Mouse (Mus musculus) thymus, postnatal 14 days (tissue): ENCODE measurements around the gene Nrap.
"Not testable (repeated sequence)": the region's sequence is repeated elsewhere in the genome, so short reads cannot be mapped to it uniquely, and the experiment has no call there.

Source experiments
- DNase-seq: peaks from one replicate; pipeline ENCODE4 v3.0.0; 2021

Gene Nrap

GRCm38 (mm10) chr19:56389879-56390278 lies at the start of gene Nrap:
Gene Nrap (minus strand): TSS chr19:56390037.
- no peak for DNase-seq

GRCm38 (mm10) chr19:56439072-56439434 lies 49.2 kb upstream of the Nrap start:
- no peak for DNase-seq

GRCm38 (mm10) chr19:56438357-56439071 lies 48.7 kb upstream of the Nrap start:
- DNase-seq, result no peak

GRCm38 (mm10) chr19:56436380-56436779 lies 46.5 kb upstream of the Nrap start:
- DNase-seq, result no peak

- DNase-seq, result no peak
Observed at GRCm38 (mm10) chr19:56433581-56433980, 43.7 kb upstream of the Nrap start.

- no peak for DNase-seq
Observed at GRCm38 (mm10) chr19:56432706-56433105, 42.9 kb upstream of the Nrap start.

- DNase-seq, result no peak
Observed at GRCm38 (mm10) chr19:56430369-56430768, 40.5 kb upstream of the Nrap start.

GRCm38 (mm10) chr19:56425492-56425891 lies 35.7 kb upstream of the Nrap start:
- DNase-seq, result no peak

GRCm38 (mm10) chr19:56424606-56425395 lies 35.0 kb upstream of the Nrap start:
- no peak for DNase-seq

- no peak for DNase-seq
Observed at GRCm38 (mm10) chr19:56423370-56423769, 33.5 kb upstream of the Nrap start.

- peak; percentile 70 for DNase-seq
Observed at GRCm38 (mm10) chr19:56422476-56423338, 32.9 kb upstream of the Nrap start.

GRCm38 (mm10) chr19:56420345-56420744 lies 30.5 kb upstream of the Nrap start:
- DNase-seq, result no peak

- DNase-seq, result no peak
Observed at GRCm38 (mm10) chr19:56419452-56419851, 29.6 kb upstream of the Nrap start.

- no peak for DNase-seq
Observed at GRCm38 (mm10) chr19:56418404-56418803, 28.6 kb upstream of the Nrap start.

GRCm38 (mm10) chr19:56409884-56410283 lies 20.0 kb upstream of the Nrap start:
- DNase-seq, result not testable (repeated sequence)

GRCm38 (mm10) chr19:56406581-56406980 lies 16.7 kb upstream of the Nrap start:
- DNase-seq, result no peak

- no peak for DNase-seq
Observed at GRCm38 (mm10) chr19:56405824-56406223, 16.0 kb upstream of the Nrap start.

- no peak for DNase-seq
Observed at GRCm38 (mm10) chr19:56401864-56402263, 12.0 kb upstream of the Nrap start.

GRCm38 (mm10) chr19:56400200-56400599 lies 10.4 kb upstream of the Nrap start:
- peak; percentile 81 for DNase-seq

- no peak for DNase-seq
Observed at GRCm38 (mm10) chr19:56398528-56398795, 8.6 kb upstream of the Nrap start.

- DNase-seq, result no peak
Observed at GRCm38 (mm10) chr19:56397663-56398527, 8.1 kb upstream of the Nrap start.
